Mouse (Mus musculus): ENCODE data around the gene Pth1r. TPM values are rescaled to one million over a fixed set of nuclear protein-coding genes. Genes with fewer than 3 reads are reported as not detected.
"Not testable (repeated sequence)": the region's sequence is repeated elsewhere in the genome, so short reads cannot be mapped to it uniquely, and the experiment has no call there.

The Pth1r gene
- total RNA-seq, 2 experiments from 2014 or later: 18.0 to 37.9 TPM

DNA sequence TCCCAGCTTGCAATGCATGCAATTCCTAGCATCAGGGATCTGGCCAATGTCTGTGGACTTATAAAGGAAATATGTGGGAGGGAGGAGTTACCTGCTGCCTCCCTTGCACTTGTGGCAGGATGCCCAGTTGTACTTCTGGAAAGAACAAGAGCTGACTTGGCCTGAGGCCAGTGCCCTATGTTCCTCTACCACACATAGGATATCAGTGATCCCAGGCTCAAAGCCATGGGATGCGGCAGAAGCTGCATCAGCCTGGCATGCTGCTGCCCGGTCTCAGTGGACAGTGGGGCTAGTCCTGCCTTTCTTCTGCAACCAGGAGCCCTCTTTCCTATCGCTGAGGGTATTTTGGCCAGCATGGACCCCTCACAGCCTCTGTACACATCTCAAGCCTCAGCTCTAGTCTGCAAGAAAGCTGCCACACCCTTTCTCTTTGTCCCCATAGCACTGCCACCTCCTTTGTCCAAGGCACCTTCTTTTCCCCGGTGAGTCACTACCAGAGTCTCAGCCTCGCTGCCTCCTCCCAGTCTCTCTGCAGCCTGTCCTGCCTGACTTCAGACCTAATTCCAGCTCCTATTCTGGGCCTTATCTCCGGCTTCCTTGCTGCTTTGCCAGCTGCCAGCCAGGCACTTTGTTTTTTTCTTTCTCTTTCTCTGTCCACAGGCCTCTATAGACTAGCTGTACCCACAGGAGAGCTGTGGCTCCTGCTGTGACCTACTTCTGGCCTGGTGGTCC, 62.7 kb downstream of the Pth1r start:
- DNase-seq (ENCODE audit: low spot score in 2 of 2): no peak

GRCm38 (mm10) chr9:110683574-110684099, 63.3 kb downstream of the Pth1r start:
- no peak for DNase-seq (ENCODE audit: low spot score in 2 of 2)

DNA sequence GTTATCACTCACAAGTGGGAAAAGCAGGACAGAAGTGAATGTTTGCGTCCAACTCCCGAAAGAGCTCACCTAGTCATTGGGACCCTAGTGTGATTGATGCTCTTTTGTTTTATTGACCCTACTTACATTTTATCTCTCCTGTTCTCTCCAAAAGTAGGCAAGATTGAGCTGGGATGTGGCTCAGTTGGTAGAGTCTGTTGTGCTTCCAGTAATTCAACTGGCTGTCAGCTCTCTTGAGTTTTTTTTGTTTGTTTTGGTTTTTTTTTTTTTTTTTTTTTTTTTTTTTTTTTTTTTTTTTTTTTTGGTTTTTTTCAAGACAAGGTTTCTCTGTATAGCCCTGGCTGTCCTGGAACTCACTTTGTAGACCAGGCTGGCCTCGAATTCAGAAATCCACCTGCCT, 64.2 kb downstream of the Pth1r start:
- not testable (repeated sequence) for DNase-seq (ENCODE audit: low spot score in 2 of 2)

GRCm38 (mm10) chr9:110682255-110682654, 64.7 kb downstream of the Pth1r start:
- DNase-seq (ENCODE audit: low spot score in 2 of 2): no peak

DNA sequence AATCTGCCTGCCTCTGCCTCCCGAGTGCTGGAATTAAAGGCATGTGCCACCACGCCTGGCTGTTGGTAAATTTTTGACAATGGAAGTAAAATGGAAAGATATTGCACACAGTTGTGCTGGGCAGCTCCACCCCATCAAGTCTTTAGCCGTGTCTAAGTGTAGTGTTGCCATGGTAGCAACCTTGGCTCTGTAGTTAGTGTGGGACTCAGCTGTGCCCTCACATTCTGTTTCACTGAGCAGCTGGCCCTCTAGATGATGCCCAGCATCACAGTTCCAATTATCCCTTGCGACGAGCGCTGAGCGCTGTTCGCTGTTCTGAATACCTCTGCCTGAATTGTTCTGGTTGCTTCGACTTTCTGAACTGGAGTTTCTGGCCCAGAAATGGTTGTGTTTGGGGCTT, 65.1 kb downstream of the Pth1r start:
- DNase-seq (ENCODE audit: low spot score in 2 of 2): no peak

DNA sequence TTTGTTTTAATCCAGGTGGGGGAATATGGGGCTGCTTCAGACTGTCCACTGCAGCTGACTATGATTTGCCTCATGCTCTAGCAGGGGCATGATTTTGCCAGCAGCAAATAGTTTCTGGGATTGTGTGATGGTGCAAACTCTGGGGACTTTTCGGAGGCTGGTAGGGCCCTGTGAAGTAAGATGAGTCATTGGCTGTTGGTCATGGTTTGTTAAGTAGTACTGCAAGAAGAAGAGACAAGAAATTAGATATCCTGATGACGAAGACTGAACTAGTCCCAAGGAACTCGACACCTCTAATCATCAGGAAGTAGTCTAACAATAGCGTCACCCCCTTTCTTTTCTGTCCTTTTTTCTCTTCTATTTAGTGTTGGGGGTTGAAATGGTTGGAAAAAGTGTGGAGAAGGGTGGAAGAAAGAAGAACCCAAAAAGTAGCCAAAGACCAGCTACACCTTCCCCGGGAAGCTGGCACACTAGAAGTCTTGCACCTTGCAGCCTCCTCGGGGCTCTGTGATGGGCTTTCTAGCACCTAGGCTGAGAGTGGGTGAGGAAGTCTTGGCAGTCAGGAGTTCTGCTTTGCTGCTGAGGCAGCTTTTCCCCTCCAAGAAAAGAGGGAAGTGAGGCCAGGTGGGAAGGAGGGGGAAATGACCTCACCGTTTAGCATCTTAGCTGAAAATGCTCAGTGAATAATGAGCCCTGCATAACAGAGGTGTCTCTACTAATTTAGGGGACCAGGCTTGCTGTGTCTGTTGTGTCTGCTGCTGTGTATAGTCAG, 66.0 kb downstream of the Pth1r start:
- no peak for DNase-seq (ENCODE audit: low spot score in 2 of 2)

GRCm38 (mm10) chr9:110678886-110679285, 68.1 kb downstream of the Pth1r start:
- DNase-seq (ENCODE audit: low spot score in 2 of 2): no peak

DNA sequence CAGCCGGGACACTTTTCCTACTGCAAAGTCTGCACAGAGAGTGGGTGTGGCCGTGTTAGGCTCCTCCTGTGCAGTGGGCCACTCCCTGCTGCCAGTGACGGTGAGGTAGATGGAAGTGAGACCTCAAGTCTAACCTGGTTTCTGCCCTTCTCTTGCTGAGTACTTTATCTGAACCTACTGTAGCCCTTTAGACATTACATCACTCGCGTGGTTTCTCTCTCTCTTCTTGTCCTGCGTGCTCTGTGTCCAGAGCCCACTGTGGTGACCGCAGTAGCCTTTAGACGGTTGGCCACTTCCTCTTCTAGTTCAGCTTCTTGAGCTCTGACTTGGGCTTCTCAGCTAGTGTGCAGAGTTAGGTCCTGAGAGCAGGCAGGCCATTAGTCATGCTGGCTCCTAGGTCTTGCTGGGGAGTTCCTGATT, 70.4 kb downstream of the Pth1r start:
- DNase-seq (ENCODE audit: low spot score in 2 of 2): no peak

DNA sequence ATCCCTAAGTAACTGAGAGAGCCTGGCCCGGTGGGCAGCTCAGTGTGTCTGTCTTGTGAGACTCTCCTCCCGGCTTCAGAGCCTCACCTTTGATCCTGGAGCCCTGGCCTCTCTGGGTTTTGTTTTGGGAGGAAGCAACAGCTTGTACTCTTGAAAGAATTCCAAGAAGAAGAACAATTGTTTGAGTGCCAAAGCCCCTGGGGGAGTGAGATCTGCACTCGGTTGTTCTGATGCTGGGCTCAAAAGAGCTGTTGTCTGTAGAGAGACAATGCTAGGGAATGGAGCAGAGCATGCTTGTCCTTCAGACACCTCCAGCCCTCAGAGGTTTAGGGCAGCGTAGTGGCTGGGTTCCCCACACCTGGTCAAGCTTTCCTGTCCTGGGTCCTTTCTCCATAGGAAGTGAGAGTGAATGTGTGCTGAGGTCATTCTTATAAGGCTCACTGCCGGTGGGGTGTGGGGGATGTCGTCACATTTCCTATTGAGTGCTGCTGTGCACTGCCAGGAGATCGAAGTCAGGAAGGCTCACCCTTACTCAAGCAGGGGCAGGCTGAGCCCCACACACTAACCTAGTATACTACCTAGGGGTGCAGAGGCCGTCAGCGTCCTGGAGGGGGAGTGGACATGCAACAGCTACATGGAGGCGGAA, 73.7 kb downstream of the Pth1r start:
- DNase-seq (ENCODE audit: low spot score in 2 of 2): no peak

- no peak for DNase-seq (ENCODE audit: low spot score in 2 of 2)
These were observed 74.4 kb downstream of the Pth1r start for GRCm38 (mm10) chr9:110672462-110673106.

Other genes starting within 250 kb of the Pth1r start
- gene Setd2, start 214.5 kb downstream of the Pth1r start, total RNA-seq (2021): 100 to 1,000 TPM in 1 of 2 experiments, 10 to 100 TPM in 1; 97.0 to 102 TPM
- 10 to 100 TPM; 16.0 to 17.9 TPM for gene Nradd, start 122.7 kb downstream of the Pth1r start, total RNA-seq (2021)
- gene Nbeal2, start 93.0 kb downstream of the Pth1r start, total RNA-seq (2021): 10 to 100 TPM in 1 of 2 experiments, 1 to 10 TPM in 1; 8.9 to 11.8 TPM
- gene Ccdc12, start 90.6 kb downstream of the Pth1r start, total RNA-seq (2021): 10 to 100 TPM; 65.9 to 74.9 TPM
- gene Myl3, start 5.3 kb downstream of the Pth1r start, total RNA-seq (2021): 1 to 10 TPM; 2.9 to 9.8 TPM
- gene Prss42, start 51.0 kb upstream of the Pth1r start, total RNA-seq (2021): not detected
- not detected for gene Prss44, start 66.8 kb upstream of the Pth1r start, total RNA-seq (2021)
- not detected for gene Prss43, start 79.5 kb upstream of the Pth1r start, total RNA-seq (2021)
- gene Prss45, start 87.4 kb upstream of the Pth1r start, total RNA-seq (2021): not detected
- gene Prss46, start 97.4 kb upstream of the Pth1r start, total RNA-seq (2021): not detected
- under 1 TPM in 1 of 2 experiments, not detected in 1; 0.34 TPM for gene Prss50, start 110.8 kb upstream of the Pth1r start, total RNA-seq (2021)
- gene Als2cl, start 132.7 kb upstream of the Pth1r start, total RNA-seq (2021): 10 to 100 TPM; 22.0 to 22.5 TPM
- gene Tmie, start 133.0 kb upstream of the Pth1r start, total RNA-seq (2021): 1 to 10 TPM; 1.9 to 3.5 TPM
- not detected for gene Fam240a, start 169.7 kb upstream of the Pth1r start, total RNA-seq (2021)
- under 1 TPM in 1 of 2 experiments, not detected in 1; 0.17 TPM for gene Tdgf1, start 199.0 kb upstream of the Pth1r start, total RNA-seq (2021)
- gene Lrrc2, start 204.4 kb upstream of the Pth1r start, total RNA-seq (2021): 1 to 10 TPM; 3.8 to 3.9 TPM
- gene Rtp3, start 243.4 kb upstream of the Pth1r start, total RNA-seq (2021): 1 to 10 TPM; 2.1 to 7.6 TPM